Mouse (Mus musculus) urinary bladder, postnatal 36 days (tissue): ENCODE results near the gene Fat3.

Experiments used
- DNase-seq, 2 experiments: peaks; one replicate each; pipeline ENCODE4 v3.0.0; 2022; ENCODE audit warnings: low spot score in 2 of 2, mixed read lengths in 1 of 2

The Fat3 gene

GRCm38 (mm10) chr9:15948086-15948485 lies 553.0 kb downstream of the Fat3 start:
- DNase-seq: no peak

- no peak for DNase-seq
Measured at GRCm38 (mm10) chr9:15944182-15944581, 556.9 kb downstream of the Fat3 start.

DNA sequence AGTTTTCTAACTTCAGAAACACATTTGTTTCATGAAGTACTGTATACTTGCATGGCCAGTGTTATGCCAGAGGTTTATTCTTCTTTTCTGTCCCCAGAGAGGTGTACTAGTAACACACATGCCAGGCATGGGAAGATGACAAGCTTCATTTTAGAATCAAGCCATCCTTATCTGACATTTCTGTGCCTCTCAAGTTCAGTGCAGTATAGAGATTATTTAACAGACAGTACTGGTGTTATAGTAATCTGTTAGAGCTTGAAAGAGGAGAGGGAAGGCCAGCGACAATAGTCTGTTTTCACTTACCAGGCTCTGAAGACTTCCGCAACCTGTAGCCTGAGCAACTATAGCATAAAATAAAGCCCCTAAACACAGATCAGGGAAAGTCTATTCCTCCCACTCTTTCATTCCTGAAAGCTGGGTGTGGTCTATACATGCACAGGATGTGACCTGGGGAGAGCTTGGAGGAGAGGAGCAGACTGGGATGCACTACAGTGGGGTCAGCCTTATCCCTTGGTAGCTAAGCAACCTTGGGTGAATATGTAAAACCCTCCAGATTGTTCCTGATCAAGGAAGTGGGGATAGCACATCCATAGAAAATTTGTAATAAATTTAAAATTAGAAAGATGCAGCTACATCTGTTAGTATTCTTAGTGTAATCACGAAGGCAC lies 557.5 kb downstream of the Fat3 start:
- no peak for DNase-seq

DNA sequence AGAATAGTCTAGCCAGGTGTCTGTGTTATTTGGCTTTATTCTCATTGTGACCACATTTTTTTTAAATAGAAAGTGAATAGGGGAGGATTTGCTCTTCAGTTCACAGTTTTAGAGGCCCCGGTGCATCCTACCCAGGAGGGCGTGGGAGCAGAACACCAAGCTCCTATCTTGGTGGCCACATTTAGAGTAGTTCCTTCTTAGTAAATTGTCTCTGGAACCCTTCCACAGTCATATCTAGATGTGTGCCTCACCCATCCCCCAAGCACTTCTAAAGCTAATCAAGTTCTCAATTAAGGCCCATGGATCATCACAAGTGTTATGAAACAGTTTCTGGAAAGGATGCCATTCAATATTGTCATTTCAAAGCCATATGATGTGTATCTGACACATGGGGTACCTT lies 559.3 kb downstream of the Fat3 start:
- no peak for DNase-seq

GRCm38 (mm10) chr9:15940933-15941673 lies 560.0 kb downstream of the Fat3 start:
- DNase-seq: no peak

DNA sequence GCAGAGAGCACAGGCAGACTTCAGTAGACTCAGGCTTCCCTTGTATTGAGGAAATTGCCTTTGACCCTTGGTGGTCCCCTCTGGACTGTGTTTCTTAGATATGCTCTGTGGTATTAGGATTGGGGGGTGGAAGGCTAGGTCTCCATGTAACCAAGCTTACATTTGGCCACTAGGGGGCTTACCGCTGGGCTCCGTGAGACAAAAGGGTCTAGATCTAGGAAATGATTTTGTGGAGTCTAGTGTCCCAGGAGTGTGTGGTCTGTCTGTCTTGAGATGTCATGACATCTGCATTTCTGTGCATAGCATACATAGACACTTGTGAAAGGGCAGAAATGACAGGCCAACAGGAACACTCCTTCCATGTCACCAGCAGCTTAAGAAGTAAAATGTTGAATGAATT lies 561.5 kb downstream of the Fat3 start:
- DNase-seq: no peak

DNA sequence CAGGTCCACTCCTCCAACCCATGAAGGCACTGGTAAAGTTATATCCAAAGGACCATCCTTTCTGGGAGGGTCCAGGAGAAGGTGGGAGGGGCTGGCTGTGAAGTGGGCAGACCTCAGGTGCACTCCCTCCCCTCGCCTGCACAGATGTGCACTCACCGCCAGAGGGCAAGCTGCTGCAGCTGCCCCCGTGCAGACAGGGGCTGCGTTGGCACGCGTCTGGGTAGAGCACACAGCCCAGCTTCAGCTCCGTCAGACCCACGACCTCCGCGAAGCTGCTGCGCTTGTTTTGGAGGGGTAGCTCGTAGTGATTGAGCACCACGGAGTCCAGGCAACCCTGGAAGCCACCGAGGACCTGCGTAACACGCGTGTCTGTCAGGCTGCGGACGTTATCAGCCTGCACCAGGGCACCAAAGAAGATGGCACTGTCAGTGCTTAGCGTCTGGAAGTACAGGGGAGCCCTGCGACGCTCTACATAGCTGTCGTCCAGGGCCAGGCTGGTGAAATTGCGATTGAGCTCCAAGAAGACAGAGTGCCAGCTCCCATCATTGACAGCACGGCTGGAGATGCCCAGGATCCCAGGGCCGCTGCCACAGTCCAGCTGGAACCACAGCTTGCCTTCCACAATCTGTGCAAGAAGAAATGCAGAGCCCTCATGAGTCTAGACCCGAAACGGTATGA lies 563.1 kb downstream of the Fat3 start:
- DNase-seq: no peak

DNA sequence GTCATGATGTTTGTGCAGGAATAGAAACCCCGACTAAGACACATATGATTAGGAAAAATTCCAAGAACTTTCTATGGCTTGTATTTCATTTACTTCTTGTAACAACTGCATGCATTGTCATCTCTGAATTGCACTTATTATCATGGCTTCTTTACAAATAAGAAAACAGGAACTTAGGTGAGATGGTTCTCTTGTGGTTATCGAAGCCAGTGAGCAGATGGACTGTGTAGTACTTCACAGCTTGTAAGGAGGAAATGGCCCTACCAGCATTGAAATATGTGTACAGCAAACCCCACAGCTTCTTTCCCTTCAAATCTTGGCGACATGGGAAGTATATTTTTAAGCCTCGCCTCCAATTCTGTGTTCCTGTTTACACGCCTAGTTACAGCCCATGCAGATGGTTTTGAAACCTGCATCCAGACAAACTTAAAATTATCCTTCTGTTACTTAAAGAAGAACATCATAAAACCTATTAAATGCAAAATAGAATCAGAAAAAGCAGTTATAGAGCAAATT lies 570.1 kb downstream of the Fat3 start:
- no peak for DNase-seq

DNA sequence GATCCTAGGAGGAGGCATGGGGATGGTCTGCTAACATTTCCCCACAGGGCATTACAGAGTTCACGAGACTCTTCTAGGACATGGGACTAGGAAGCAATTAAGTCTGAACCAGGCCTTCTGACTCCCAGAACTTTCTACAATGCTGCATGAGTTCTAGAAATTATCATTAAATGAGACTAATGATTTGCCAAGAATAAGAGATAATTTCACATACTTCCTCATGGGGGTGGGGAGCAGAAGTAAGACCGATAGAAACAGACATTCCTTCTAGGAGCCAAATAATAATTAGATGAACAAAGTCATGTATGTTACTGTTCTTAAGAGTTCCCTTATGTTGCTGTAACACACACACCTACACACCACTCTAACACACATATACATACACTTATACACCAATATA lies 572.8 kb downstream of the Fat3 start:
- DNase-seq: no peak

DNA sequence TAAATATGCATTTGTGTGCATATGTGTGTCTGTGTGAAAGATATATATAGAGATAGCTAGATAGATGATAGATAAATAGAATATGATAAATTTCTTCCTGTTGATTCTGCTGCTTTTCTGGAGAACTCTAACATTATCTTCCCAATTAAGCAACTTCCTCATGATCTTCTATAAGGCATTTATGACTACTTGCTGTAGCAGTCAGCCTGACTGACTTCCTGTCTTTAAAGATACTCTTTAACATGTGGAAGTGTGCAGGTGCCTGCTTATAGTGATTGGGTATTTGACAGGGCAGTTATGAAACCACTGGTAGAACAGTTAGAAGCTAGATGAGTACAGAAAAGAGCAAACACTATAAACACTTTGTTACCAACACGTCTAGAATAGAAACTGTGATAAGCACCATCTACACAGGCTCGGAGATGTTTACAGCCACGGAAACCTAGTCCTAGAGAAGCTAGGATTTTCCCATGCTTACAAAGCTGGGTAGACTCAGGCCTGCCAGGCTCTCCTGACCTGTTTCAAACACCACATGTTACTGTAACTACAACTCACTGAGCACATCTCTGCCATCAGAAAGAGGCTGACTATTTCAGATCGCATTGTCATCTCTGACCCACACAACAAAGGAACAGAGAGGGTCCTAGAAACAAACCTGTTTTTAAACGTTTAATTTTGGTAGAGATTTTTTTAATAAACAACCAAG lies 573.6 kb downstream of the Fat3 start:
- DNase-seq: no peak

GRCm38 (mm10) chr9:15925237-15925636 lies 575.8 kb downstream of the Fat3 start:
- DNase-seq: no peak

GRCm38 (mm10) chr9:15920271-15920670 lies 580.8 kb downstream of the Fat3 start:
- no peak for DNase-seq

DNA sequence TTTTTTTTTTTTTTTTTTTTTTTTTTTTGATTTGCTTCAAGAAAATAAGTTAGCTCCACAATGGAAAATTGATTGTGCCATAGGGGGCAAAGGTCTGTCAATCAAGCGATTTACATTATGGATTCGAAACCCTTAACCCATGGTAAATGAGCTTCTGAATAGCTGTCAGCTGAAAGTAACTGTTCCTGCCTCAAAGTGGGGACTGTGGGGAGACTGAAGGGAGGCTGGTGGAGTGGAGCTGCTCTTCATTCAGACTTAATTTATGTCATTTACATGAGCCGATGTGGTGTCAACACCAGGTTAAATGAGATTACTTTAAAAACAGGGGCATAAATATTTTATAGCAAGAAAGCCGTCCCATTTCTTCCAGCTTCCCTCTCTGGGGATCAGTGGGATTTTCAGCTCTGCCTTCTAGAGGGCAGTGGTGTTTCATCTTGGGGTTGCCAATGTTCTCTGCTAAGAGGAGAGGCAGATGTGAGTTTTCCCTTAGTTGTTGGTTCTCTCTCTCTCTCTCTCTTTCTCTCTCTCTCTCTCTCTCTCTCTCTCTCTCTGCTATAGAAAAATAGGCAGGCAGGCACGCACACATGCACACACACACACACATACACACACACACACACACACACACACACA lies 581.6 kb downstream of the Fat3 start:
- DNase-seq: no peak

DNA sequence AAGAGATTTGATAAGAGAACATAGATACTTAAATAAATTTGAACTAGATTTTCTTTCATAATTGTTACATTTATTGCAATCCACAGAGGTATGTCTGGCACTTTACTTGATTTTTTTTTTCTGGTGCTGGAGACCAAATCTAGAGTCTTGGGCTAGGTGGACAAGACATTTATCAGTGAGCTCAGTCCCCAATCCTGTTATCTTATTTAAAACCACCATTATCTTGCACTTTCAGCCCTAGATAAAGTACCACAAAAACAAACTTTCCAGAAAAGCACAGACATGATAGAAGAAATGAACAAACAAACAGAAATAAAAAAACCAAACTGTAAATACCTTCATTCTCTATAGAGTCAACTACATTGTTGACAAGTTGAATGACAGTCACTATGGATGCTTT lies 584.5 kb downstream of the Fat3 start:
- DNase-seq: no peak

GRCm38 (mm10) chr9:15912735-15913134 lies 588.4 kb downstream of the Fat3 start:
- no peak for DNase-seq

- DNase-seq: no peak
Measured at GRCm38 (mm10) chr9:15909397-15910113, 591.5 kb downstream of the Fat3 start.

DNA sequence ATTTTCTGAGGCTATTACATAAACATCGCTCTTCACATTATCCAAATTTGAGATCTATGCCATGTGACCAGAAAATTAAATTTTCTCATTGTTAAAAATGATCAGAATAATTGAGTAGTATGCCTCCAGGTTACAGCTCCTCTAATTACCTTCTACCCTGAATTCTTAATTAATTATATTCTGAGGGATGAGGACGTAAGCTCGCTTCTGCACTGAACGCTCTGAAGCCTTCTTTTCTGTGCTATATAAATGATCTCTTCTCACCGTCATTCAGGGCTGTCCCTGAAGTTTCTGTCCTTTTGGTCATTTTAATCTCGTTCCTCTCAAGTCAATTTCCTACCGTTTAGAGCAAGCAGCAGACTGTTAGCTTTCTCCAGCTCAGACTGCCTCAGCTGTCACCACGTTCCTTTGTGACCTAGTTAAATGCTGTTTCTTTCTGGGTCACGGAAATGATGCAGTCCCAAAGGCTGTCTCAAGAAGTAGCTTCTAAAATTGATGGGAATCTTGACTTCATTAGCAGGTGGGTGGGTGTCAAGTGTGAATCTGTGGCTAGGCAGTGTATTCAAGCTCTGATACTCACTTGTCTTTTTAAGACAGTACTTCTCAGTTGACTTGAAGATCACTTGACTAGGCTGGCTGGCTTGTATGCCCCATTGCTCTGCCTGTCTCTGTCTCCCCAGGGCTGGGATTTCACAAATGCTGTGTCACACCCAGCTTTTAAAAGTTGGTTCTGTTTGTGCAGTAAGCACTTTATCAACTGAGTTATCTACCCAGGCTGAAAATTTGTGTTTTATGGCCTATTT lies 596.9 kb downstream of the Fat3 start:
- no peak for DNase-seq

DNA sequence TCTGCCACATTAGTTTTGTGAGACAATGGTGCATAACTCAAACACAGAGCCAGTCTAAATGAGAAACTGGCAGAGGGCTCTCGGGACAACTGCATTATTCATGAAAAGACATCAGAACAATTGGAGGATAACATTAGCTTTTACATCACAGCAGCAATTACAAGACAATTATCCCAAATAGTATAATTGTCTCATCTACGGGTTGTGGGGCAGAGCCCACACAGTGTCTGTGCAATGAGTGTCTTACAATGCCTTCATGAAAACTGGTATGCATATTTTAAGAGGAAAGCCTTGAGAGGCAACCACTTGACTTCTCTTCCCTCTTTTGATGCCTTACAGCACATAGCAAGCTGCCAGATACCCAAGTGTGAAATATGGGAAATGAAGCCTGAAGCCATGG lies 603.0 kb downstream of the Fat3 start:
- DNase-seq: no peak

GRCm38 (mm10) chr9:15886756-15887155 lies 614.3 kb downstream of the Fat3 start:
- DNase-seq: no peak

GRCm38 (mm10) chr9:15880754-15881153 lies 620.3 kb downstream of the Fat3 start:
- DNase-seq: no peak
